Mouse (Mus musculus) heart, adult 2 months (tissue): ENCODE measurements at regions not wholly inside any gene's neighbourhood (a gene's known extent, or its start where the extent isn't known, plus 50 kb on each side); places are given as distances from the start of the nearest gene placed in this dataset.

Experiments
- CTCF ChIP-seq: fragments of 200-600 bp; IDR thresholded peaks from 2 replicates; pipeline ENCODE4 v1.8.1; 2022; ENCODE audit warnings: antibody characterized with exemption, mild to moderate bottlenecking, moderate library complexity
- EP300 ChIP-seq: fragments of 200-500 bp; IDR thresholded peaks from 2 replicates; pipeline ENCODE4 v1.6.1; 2011; ENCODE audit warnings: low read depth, low read length, control low read depth; ENCODE audit not compliant: insufficient read depth
- POLR2A ChIP-seq: fragments of 200-500 bp; IDR thresholded peaks from 2 replicates; pipeline ENCODE4 v1.6.1; 2011; ENCODE audit warnings: mild to moderate bottlenecking, low read depth, low read length, control low read depth; ENCODE audit not compliant: insufficient read depth

DNA sequence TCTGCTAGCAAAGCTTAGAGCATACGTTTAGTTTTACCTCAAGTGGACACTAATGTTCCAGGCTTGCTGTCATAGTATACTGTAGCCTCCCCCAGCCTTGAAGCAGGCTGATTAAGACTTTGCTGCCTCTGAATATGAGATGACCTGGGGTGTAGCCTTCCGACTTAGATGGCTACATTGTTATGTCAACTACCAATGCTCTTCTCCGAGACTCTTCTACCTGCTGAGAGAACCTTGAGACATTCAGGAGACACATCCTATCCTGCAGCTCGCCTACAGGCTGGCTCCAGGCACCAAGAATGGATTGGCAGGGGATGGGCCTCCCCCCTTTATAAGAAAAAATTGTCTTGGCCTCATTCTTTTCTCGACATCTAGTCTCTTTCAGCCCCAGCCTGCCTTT lies 379.0 kb upstream of the Ptger4 start:
- no peak for TF ChIP-seq CTCF
- no peak for TF ChIP-seq POLR2A
- no peak for TF ChIP-seq EP300
